Mouse (Mus musculus) gastrocnemius, adult 2 months (tissue): Measurements from ENCODE around the gene Ccnb2. TPM values are rescaled to one million over a fixed set of nuclear protein-coding genes. Genes with fewer than 3 reads are reported as not detected.
"Not testable (repeated sequence)": the region's sequence is repeated elsewhere in the genome, so short reads cannot be mapped to it uniquely, and the experiment has no call there.

Experiments used
- DNase-seq: peaks from one replicate; pipeline ENCODE4 v3.0.0; 2022
- H3K27ac ChIP-seq: fragments of 200-600 bp; 2 replicates; pipeline ENCODE4 v1.8.1; 2022; ENCODE audit warnings: mild to moderate bottlenecking
- H3K4me3 ChIP-seq: fragments of 200-600 bp; 2 replicates; pipeline ENCODE4 v1.8.1; 2022; ENCODE audit warnings: mild to moderate bottlenecking, moderate library complexity
- CTCF ChIP-seq: fragments of 200-600 bp; IDR thresholded peaks from 2 replicates; pipeline ENCODE4 v1.8.1; 2022; ENCODE audit warnings: antibody characterized with exemption, mild to moderate bottlenecking, moderate library complexity
- intact Hi-C: fragments of 180-260 bp; cut with DNase I; formaldehyde crosslinking; loops from one replicate; pipeline ENCODE4 v1.15.1; 2025
- long read RNA-seq, 2 experiments: library from polyadenylated mRNA; stranded (forward); transcript quantifications; one replicate each; pipeline ENCODE4 v2.0.0; 2021
- total RNA-seq, 2 experiments: library from RNA; stranded (reverse); gene quantifications; 2 replicates each; pipeline ENCODE4 v1.2.3; 2021

Ccnb2 gene
- total RNA-seq: under 1 TPM in 1 of 2 experiments, not detected in 1; 0.26 TPM
- long read RNA-seq, experiment 1: 0 reads
- long read RNA-seq, experiment 2, partial matches to known transcripts: 0 of 1 reads
- long read RNA-seq, experiment 2, other reads (novel, unspliced or antisense): 1 of 1 reads

GRCm38 (mm10) chr9:70421257-70422056 is at the start of gene Ccnb2:
TSS of gene Ccnb2 (minus strand) at chr9:70421547.
- intact Hi-C loops: no loop called here
- peak within 1 kb of the TSS; percentile 67 for H3K4me3 ChIP-seq
- TF ChIP-seq CTCF: no peak
- H3K27ac ChIP-seq: no peak within 1 kb of the TSS
- peak; percentile 90 for DNase-seq

DNA sequence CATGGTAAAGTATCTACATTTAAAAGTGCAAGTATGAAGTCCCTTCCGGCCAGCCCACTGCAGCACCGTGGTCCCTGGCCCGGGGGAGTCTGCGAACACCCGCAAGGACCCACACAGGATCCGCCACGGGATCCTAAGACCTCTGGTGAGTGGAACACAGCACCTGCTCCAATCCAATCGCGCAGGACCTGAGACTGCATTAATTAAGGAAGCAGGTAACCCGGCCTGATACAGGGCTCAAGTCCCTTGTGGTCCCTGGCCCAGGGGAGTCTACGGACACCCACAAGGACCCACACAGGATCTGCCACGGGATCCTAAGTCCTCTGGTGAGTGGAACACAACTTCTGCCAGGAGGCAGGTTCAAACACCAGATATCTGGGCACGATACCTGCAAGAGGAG is 41.7 kb upstream of the Ccnb2 start:
- intact Hi-C loops, DNase-seq, H3K4me3 ChIP-seq, H3K27ac ChIP-seq: not testable (repeated sequence)

GRCm38 (mm10) chr9:70452371-70452770 is 31.0 kb upstream of the Ccnb2 start:
- Histone ChIP-seq H3K27ac (no peak overlapping the region), H3K4me3 (no peak overlapping the region)
- no peak for TF ChIP-seq CTCF
- intact Hi-C loops: no loop called here
- no peak for DNase-seq

- no peak overlapping the region for H3K27ac ChIP-seq
- no peak overlapping the region for H3K4me3 ChIP-seq
- DNase-seq: no peak
- intact Hi-C loops: no loop called here
- TF ChIP-seq CTCF: no peak
These were observed 27.7 kb upstream of the Ccnb2 start for GRCm38 (mm10) chr9:70449072-70449471.

- DNase-seq: no peak
- intact Hi-C loops: no loop called here
- no peak for TF ChIP-seq CTCF
- Histone ChIP-seq H3K27ac (no peak overlapping the region), H3K4me3 (no peak overlapping the region)
These were observed 18.6 kb upstream of the Ccnb2 start for GRCm38 (mm10) chr9:70439959-70440358.

GRCm38 (mm10) chr9:70422661-70423060 is 1.3 kb upstream of the Ccnb2 start:
- intact Hi-C loops: no loop called here
- no peak for DNase-seq
- no peak overlapping the region for H3K4me3 ChIP-seq
- no peak overlapping the region for H3K27ac ChIP-seq
- TF ChIP-seq CTCF: no peak

- no peak overlapping the region for H3K27ac ChIP-seq
- DNase-seq: no peak
- H3K4me3 ChIP-seq: no peak overlapping the region
- TF ChIP-seq CTCF: peak; percentile 55
- intact Hi-C loops: no loop called here
These were observed 4.9 kb downstream of the Ccnb2 start for GRCm38 (mm10) chr9:70416412-70416811.

- DNase-seq: no peak
- no peak for TF ChIP-seq CTCF
- intact Hi-C loops: loop anchor here (5.0 kb wide), 1 partner anchor 154 kb away; no protein-coding TSS in a partner anchor
- no peak overlapping the region for H3K4me3 ChIP-seq
- H3K27ac ChIP-seq: no peak overlapping the region
These were observed 8.3 kb downstream of the Ccnb2 start for GRCm38 (mm10) chr9:70413038-70413437.

GRCm38 (mm10) chr9:70410668-70411067 is 10.7 kb downstream of the Ccnb2 start:
- Histone ChIP-seq H3K4me3 (no peak overlapping the region), H3K27ac (no peak overlapping the region)
- intact Hi-C loops: loop anchor here (5.0 kb wide), 1 partner anchor 157 kb away; no protein-coding TSS in a partner anchor
- no peak for DNase-seq
- no peak for TF ChIP-seq CTCF

DNA sequence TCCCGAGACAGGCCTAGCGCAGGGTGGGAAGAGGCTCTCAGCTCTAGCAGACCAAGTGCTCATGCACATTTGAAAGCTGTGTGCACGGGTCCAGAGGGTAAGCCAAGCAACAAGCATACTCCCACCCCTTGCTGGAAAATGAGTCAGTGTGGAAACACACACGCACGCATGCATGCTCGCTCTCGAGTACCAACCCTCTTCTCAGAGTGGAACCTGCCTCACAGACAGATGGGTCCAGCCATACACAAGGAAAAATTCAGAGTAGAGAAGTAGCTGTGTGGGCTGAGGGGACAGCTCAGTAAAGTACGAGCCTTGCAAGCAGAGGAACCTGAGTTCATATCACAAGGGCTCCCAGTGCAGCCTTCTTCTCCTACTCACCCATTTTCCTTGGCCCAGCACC is 11.6 kb downstream of the Ccnb2 start:
- no peak overlapping the region for H3K4me3 ChIP-seq
- TF ChIP-seq CTCF: no peak
- intact Hi-C loops: loop anchor here (5.0 kb wide), 1 partner anchor 158 kb away; no protein-coding TSS in a partner anchor
- H3K27ac ChIP-seq: no peak overlapping the region
- DNase-seq: no peak

- TF ChIP-seq CTCF: peak; percentile 66
- no peak overlapping the region for H3K27ac ChIP-seq
- intact Hi-C loops: no loop called here
- no peak for DNase-seq
- no peak overlapping the region for H3K4me3 ChIP-seq
These were observed 12.6 kb downstream of the Ccnb2 start for GRCm38 (mm10) chr9:70408791-70409190.

DNA sequence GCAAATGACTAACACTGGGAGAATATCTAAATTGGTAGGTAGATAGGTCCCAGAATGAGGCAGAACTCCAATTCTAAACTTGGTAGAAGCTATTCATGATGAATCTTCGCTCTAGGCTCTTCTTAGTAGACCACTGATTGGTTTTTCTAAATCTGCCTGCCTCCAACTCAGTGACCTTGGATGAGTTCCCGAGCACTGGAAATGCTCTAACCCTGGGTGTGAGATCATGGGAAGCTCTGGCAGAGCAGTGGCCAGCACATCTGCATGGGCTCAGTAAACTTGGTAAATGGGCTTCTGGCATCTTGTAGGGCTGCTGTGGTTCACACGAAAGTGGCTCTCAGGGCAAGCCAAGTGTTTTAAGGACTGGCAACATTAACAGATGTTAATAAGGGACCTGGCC is 14.8 kb downstream of the Ccnb2 start:
- no peak overlapping the region for H3K4me3 ChIP-seq

DNA sequence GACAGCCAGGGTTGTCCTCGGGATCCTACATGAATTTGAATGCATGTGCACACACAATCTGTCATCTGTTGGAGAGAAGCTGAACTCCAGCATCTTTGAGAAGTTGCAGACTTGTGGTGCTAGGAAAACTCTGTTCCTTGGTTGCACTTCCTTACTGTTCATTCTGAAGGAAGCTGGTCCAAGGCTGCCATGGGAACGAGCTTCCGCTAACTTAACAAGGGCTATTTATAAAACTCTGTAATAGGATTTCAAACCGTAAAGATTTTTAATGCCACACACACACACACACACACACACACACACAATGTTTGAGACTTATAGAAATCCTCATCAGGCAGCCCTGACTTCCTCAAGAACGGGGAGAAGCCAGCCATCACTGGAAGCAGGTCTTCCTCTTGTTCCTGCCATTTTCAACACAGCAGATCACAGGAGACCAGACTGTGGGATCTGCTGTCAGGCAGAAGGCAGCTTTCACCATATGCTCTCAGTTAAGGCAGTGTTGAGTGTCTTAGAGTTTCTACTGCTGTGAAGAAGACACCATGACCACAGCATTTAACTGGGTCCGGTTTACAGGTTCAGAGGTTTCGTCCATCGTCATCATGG is 19.3 kb downstream of the Ccnb2 start:
- no peak for DNase-seq
- TF ChIP-seq CTCF: no peak
- intact Hi-C loops: no loop called here
- Histone ChIP-seq H3K27ac (no peak overlapping the region), H3K4me3 (no peak overlapping the region)

More for the DNA sequence above, 14.8 kb downstream of the Ccnb2 start:
- TF ChIP-seq CTCF: no peak
- no peak overlapping the region for H3K27ac ChIP-seq
- intact Hi-C loops: no loop called here
- DNase-seq: peak; percentile 44
